Mouse (Mus musculus) MEL (cell line): ENCODE results near the gene Glul. TPM values are rescaled to one million over a fixed set of nuclear protein-coding genes. Genes with fewer than 3 reads are reported as not detected.

ENCODE experiments used
- DNase-seq: peaks from one replicate; pipeline ENCODE4 v3.0.0; 2011; ENCODE audit warnings: low read depth, low spot score
- H3K27ac ChIP-seq: 2 replicates; pipeline ENCODE4 v1.5.1; 2012; ENCODE audit warnings: low read depth, mild to moderate bottlenecking, control low read depth, low read length, moderate library complexity; ENCODE audit not compliant: control insufficient read depth
- H3K27me3 ChIP-seq, 2 experiments: fragments of 150-350 bp in 1 of 2; sonication (generic) in 1 of 2; 2 replicates each; pipeline ENCODE4 v1.6.1; 2012; ENCODE audit warnings: low read length in 2 of 2, mild to moderate bottlenecking in 2 of 2, improper control_type of control experiment in 1 of 2, moderate library complexity in 1 of 2; ENCODE audit not compliant: insufficient read depth in 2 of 2, control insufficient read depth in 1 of 2
- H3K36me3 ChIP-seq, 2 experiments: 2 replicates each; pipeline ENCODE4 v1.6.1; 2012 to 2014; ENCODE audit warnings: low read length in 2 of 2, improper control_type of control experiment in 1 of 2, inconsistent platforms in 1 of 2, mild to moderate bottlenecking in 1 of 2; ENCODE audit not compliant: insufficient read depth in 2 of 2, control insufficient read depth in 1 of 2
- H3K4me1 ChIP-seq, 2 experiments: fragments of 150-350 bp in 1 of 2; sonication (generic) in 1 of 2; 2 replicates each; pipeline ENCODE4 v1.6.1; 2012; ENCODE audit warnings: low read length in 2 of 2, improper control_type of control experiment in 1 of 2, mild to moderate bottlenecking in 1 of 2; ENCODE audit not compliant: insufficient read depth in 2 of 2, control insufficient read depth in 1 of 2
- H3K4me3 ChIP-seq, 2 experiments: fragments of 150-350 bp in 1 of 2; sonication (generic) in 1 of 2; 2 replicates each; pipeline ENCODE4 v1.5.1; 2012; ENCODE audit warnings: low read depth in 2 of 2, low read length in 2 of 2, mild to moderate bottlenecking in 2 of 2, moderate library complexity in 2 of 2, control low read depth in 1 of 2, improper control_type of control experiment in 1 of 2; ENCODE audit not compliant: control insufficient read depth in 1 of 2, insufficient read depth in 1 of 2
- H3K79me2 ChIP-seq: 2 replicates; pipeline ENCODE4 v1.6.1; 2012; ENCODE audit warnings: mild to moderate bottlenecking, low read length, moderate library complexity; ENCODE audit not compliant: control insufficient read depth, poor library complexity, insufficient read depth
- H3K9ac ChIP-seq: 2 replicates; pipeline ENCODE4 v1.6.1; 2012; ENCODE audit warnings: low read depth, mild to moderate bottlenecking, control low read depth, low read length, moderate library complexity; ENCODE audit not compliant: control insufficient read depth, poor library complexity, severe bottlenecking
- H3K9me3 ChIP-seq: fragments of 150-350 bp; sonication (generic); replicated peaks from 2 replicates; pipeline ENCODE4 v1.6.1; 2012; ENCODE audit warnings: mild to moderate bottlenecking, low read length, improper control_type of control experiment, moderate library complexity; ENCODE audit not compliant: insufficient read depth
- BHLHE40 ChIP-seq: IDR thresholded peaks from 2 replicates; pipeline ENCODE4 v1.6.1; 2012; ENCODE audit warnings: low read depth, mild to moderate bottlenecking, inconsistent platforms, low read length, improper control_type of control experiment, borderline replicate concordance
- CHD1 ChIP-seq: IDR thresholded peaks from 2 replicates; pipeline ENCODE4 v1.6.1; 2012; ENCODE audit warnings: low read depth, mild to moderate bottlenecking, inconsistent platforms, low read length, improper control_type of control experiment
- CTCF ChIP-seq, 3 experiments: IDR thresholded peaks in 2 of 3; conservative IDR thresholded peaks in 1 of 3; 2 replicates each; pipeline ENCODE4 v1.5.1; 2011 to 2012; ENCODE audit warnings: low read length in 3 of 3, low read depth in 2 of 3, mild to moderate bottlenecking in 2 of 3, improper control_type of control experiment in 1 of 3, inconsistent platforms in 1 of 3, mixed read lengths in 1 of 3, moderate library complexity in 1 of 3; ENCODE audit not compliant: control insufficient read depth in 1 of 3, insufficient read depth in 1 of 3, poor library complexity in 1 of 3, severe bottlenecking in 1 of 3
- ELF1 ChIP-seq: IDR thresholded peaks from 2 replicates; pipeline ENCODE4 v1.6.1; 2014; ENCODE audit warnings: low read depth, mild to moderate bottlenecking, inconsistent platforms, low read length, improper control_type of control experiment, moderate library complexity
- EP300 ChIP-seq, 2 experiments: IDR thresholded peaks; 2 replicates each; pipeline ENCODE4 v1.6.1; 2011; ENCODE audit warnings: improper control_type of control experiment in 2 of 2, low read length in 2 of 2, low read depth in 1 of 2, mild to moderate bottlenecking in 1 of 2
- GABPA ChIP-seq: IDR thresholded peaks from 2 replicates; pipeline ENCODE4 v1.6.1; 2012; ENCODE audit warnings: low read depth, mild to moderate bottlenecking, inconsistent platforms, low read length, improper control_type of control experiment, moderate library complexity
- JUND ChIP-seq: IDR thresholded peaks from 2 replicates; pipeline ENCODE4 v1.6.1; 2011; ENCODE audit warnings: low read depth, mild to moderate bottlenecking, improper control_type of control experiment, low read length
- KAT2A ChIP-seq: conservative IDR thresholded peaks from 2 replicates; pipeline ENCODE4 v1.6.1; 2012; ENCODE audit warnings: low read depth, low read length, improper control_type of control experiment, inconsistent platforms
- MAZ ChIP-seq: IDR thresholded peaks from 2 replicates; pipeline ENCODE4 v1.6.1; 2012; ENCODE audit warnings: low read depth, mild to moderate bottlenecking, inconsistent platforms, low read length, improper control_type of control experiment
- MXI1 ChIP-seq: IDR thresholded peaks from 2 replicates; pipeline ENCODE4 v1.6.1; 2011; ENCODE audit warnings: mild to moderate bottlenecking, low read depth, low read length, improper control_type of control experiment
- NELFE ChIP-seq: IDR thresholded peaks from 2 replicates; pipeline ENCODE4 v1.6.1; 2011; ENCODE audit warnings: low read depth, low read length, improper control_type of control experiment
- NRF1 ChIP-seq: IDR thresholded peaks from 2 replicates; pipeline ENCODE4 v1.6.1; 2014; ENCODE audit warnings: low read depth, mild to moderate bottlenecking, inconsistent platforms, low read length, improper control_type of control experiment, moderate library complexity; ENCODE audit not compliant: poor library complexity, insufficient read depth, severe bottlenecking
- POLR2AphosphoS5 ChIP-seq: IDR thresholded peaks from 2 replicates; pipeline ENCODE4 v1.6.1; 2012; ENCODE audit warnings: low read depth, borderline replicate concordance, mild to moderate bottlenecking, inconsistent platforms, low read length, moderate library complexity, mixed read lengths
- SIN3A ChIP-seq: IDR thresholded peaks from 2 replicates; pipeline ENCODE4 v1.6.1; 2012; ENCODE audit warnings: low read length, improper control_type of control experiment, inconsistent platforms
- TBP ChIP-seq: IDR thresholded peaks from 2 replicates; pipeline ENCODE4 v1.8.0; 2011; ENCODE audit warnings: low read depth, low read length, improper control_type of control experiment
- UBTF ChIP-seq: IDR thresholded peaks from 2 replicates; pipeline ENCODE4 v1.6.1; 2012; ENCODE audit warnings: low read depth, mild to moderate bottlenecking, inconsistent platforms, low read length, improper control_type of control experiment, moderate library complexity, borderline replicate concordance; ENCODE audit not compliant: insufficient read depth
- USF2 ChIP-seq, 2 experiments: IDR thresholded peaks; 2 replicates each; pipeline ENCODE4 v1.6.1; 2011 to 2012; ENCODE audit warnings: improper control_type of control experiment in 2 of 2, low read length in 2 of 2, borderline replicate concordance in 1 of 2, inconsistent platforms in 1 of 2, low read depth in 1 of 2, mild to moderate bottlenecking in 1 of 2; ENCODE audit not compliant: insufficient read depth in 1 of 2
- ZC3H11A ChIP-seq: IDR thresholded peaks from 2 replicates; pipeline ENCODE4 v1.6.1; 2012; ENCODE audit warnings: low read depth, mild to moderate bottlenecking, inconsistent platforms, low read length, improper control_type of control experiment
- ZKSCAN1 ChIP-seq: IDR thresholded peaks from 2 replicates; pipeline ENCODE4 v1.6.1; 2012; ENCODE audit warnings: low read depth, mild to moderate bottlenecking, inconsistent platforms, low read length, improper control_type of control experiment, moderate library complexity
- ZMIZ1 ChIP-seq: IDR thresholded peaks from 2 replicates; pipeline ENCODE4 v1.6.1; 2012; ENCODE audit warnings: low read depth, mild to moderate bottlenecking, inconsistent platforms, low read length, improper control_type of control experiment, moderate library complexity
- polyA plus RNA-seq, 2 experiments: library from polyadenylated mRNA; stranded (reverse) in 1 of 2; unstranded in 1 of 2; fragments of >175 nt in 1 of 2; fragments of >200 nt in 1 of 2; gene quantifications; 2 replicates each; pipeline versions ENCODE4 v1.2.1 to v1.2.4; 2012; ENCODE audit warnings: low replicate concordance in 2 of 2, low read depth in 1 of 2; ENCODE audit not compliant: insufficient read length in 2 of 2, insufficient read depth in 1 of 2, missing spikeins in 1 of 2
- total RNA-seq: library from RNA; depleted of rRNA; stranded (reverse); fragments of 300-350 nt; gene quantifications from 2 replicates; pipeline ENCODE4 v1.2.3, GENCODE M21; 2012

The Glul gene
- total and polyA plus RNA-seq, 3 experiments: 47.2 to 81.1 TPM; not detected in 1

DNA sequence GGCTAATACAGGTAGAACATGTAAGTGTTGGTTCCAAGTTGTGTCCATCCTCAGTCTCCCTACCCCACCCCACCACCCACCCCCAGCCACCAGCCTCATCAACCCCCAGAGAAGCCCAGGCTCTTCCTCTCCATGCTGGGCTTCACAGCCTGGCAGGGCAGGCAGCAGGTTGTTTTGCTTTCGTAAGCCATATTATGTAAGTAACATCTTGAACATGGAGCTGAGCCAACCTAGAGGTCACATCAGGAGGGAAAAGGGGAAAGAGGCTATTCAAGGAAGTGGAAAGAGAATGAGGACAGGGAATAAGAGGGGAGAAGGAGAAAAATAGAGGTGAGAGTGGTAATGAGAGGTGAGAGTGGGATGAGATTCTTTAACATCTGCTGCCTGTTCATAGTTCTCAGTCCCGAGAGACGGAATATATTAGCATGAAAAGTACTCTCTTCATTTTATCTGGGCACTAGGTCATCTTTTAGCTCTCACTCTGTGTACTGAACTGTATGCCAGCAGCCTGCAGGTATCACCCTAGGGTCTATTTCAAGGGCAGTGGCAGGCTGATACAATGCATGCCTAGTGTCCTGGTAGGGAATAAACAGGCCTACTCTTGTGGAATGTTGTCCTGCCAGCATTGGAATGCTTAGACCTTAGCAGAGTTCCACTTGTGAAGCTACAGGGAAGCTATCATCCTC is 18.9 kb downstream of the Glul start:
- Histone ChIP-seq H3K9me3 (no peaks in the 10 kb centered on the region), H3K27ac (no peak overlapping the region), H3K4me3 (no peak overlapping the region), H3K9ac (no peak overlapping the region), H3K4me1 (peaks cover 3 to 4% of the 10 kb centered on the region in 2 experiments; a peak in 2 of 4 replicates), H3K79me2 (no peaks in the 10 kb centered on the region), H3K36me3 (peaks cover 0 to 2% of the 10 kb centered on the region in 2 experiments; a peak in 2 of 4 replicates), H3K27me3 (no peaks in the 10 kb centered on the region)
- TF ChIP-seq ZKSCAN1 (no peak), USF2 (IDR thresholded peaks at IDR 0.05; ENCODE audit: borderline replicate concordance in 1 of 2, insufficient read depth in 1 of 2, low read depth in 1 of 2, low read length in 2 of 2) (no peak), POLR2AphosphoS5 (no peak), GABPA (no peak), JUND (no peak)
- DNase-seq: no peak

DNA sequence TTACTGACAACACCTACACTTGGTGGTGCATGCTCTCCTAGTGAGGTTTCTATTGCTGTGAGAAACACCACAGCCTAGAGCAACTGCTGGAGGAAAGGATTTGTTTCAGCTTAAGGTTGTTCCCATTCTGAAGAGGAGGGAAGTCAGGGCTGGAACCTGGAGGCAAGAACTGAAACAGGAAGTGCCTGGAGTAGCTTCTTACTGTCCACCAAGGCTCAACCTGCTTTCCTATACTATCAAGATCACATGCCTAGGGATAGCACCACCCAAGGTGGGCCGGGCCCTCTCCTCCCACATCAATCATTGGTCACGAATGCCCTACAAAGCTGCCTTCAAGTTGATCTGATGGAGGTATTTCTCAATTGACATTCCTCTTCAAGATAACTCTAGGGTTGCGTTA is 21.9 kb downstream of the Glul start:
- TF ChIP-seq TBP: no peak
- no peak for TF ChIP-seq CHD1
- TF ChIP-seq NELFE: no peak
- no peak for TF ChIP-seq KAT2A
- TF ChIP-seq USF2 (IDR thresholded peaks at IDR 0.05; ENCODE audit: borderline replicate concordance in 1 of 2, insufficient read depth in 1 of 2, low read depth in 1 of 2, low read length in 2 of 2): no peak
- TF ChIP-seq ZMIZ1: no peak
- TF ChIP-seq NRF1: no peak
- TF ChIP-seq ZC3H11A: no peak
- no peak for TF ChIP-seq MXI1
- no peak for TF ChIP-seq UBTF
- TF ChIP-seq SIN3A: no peak
- no peak for TF ChIP-seq BHLHE40
- no peak for TF ChIP-seq MAZ
- no peak for TF ChIP-seq CTCF (IDR thresholded peaks at IDR 0.05 in 2 of 3, conservative IDR thresholded peaks at IDR 0.05 in 1 of 3; ENCODE audit: control insufficient read depth in 1 of 3, insufficient read depth in 1 of 3, low read depth in 2 of 3, low read length in 3 of 3, poor library complexity in 1 of 3, severe bottlenecking in 1 of 3)
- no peak for TF ChIP-seq EP300 (IDR thresholded peaks at IDR 0.05; ENCODE audit: low read depth in 1 of 2, low read length in 2 of 2)
- TF ChIP-seq ELF1: no peak
- TF ChIP-seq, all 39 proteins: peak for 0
- Histone ChIP-seq H3K4me3 (no peak overlapping the region), H3K9me3 (no peaks in the 10 kb centered on the region), H3K79me2 (no peaks in the 10 kb centered on the region), H3K9ac (no peak overlapping the region), H3K27me3 (no peaks in the 10 kb centered on the region), H3K36me3 (no peaks in the 10 kb centered on the region), H3K4me1 (peaks cover 0 to 3% of the 10 kb centered on the region in 2 experiments; a peak in 1 of 4 replicates), H3K27ac (no peak overlapping the region)
- no peak for DNase-seq
